Mouse (Mus musculus): ENCODE results near the gene Vpreb3.

DNA sequence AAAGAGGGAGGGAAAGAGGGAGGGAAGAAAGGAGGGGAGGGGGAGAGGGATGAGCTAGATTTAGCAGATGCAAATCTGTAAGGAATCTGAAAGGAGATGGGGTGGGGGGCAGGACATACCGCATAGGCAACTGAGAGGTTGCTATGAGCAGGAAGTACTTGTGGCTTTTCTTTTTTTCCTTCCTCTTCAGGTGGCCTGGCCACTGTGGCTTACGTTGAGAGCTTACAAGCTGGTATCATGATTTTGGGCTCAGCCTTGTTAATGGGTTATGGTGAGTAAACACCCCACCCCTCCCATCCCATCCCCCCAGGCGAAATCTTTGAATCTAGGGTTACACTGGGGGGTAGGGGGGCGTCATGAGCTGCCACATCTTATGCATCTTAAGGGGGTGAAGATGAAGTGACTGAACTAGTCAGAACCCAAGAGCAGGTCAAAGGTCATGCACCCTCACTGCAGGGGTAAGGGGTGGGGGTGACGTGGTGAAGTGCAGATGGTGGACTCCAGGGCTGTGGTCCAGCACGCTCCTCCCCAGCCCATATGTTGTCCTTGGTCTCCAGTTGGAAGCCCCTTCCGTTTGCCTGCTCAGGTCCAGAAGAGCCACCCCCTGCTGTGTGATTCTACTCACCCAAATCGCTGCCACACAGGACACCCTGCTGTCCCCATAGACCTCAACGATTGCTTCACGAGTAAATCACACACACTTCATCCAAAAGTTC, 35.4 kb downstream of the Vpreb3 start:
- no peak for TF ChIP-seq CTCF (conservative IDR thresholded peaks at IDR 0.05 in 1 of 2, IDR thresholded peaks at IDR 0.05 in 1 of 2; ENCODE audit: low read depth in 2 of 2, low read length in 2 of 2)
- TF ChIP-seq SIN3A (IDR thresholded peaks at IDR 0.05; ENCODE audit: low read length): no peak
- TF ChIP-seq UBTF (IDR thresholded peaks at IDR 0.05; ENCODE audit: low read depth, low read length): no peak
- TF ChIP-seq MAX (IDR thresholded peaks at IDR 0.05; ENCODE audit: low read length): no peak
- TF ChIP-seq SMC3 (IDR thresholded peaks at IDR 0.05; ENCODE audit: low read depth, low read length): no peak
- no peak for TF ChIP-seq POLR2A (IDR thresholded peaks at IDR 0.05; ENCODE audit: low read depth, low read length)
- TF ChIP-seq TCF12 (IDR thresholded peaks at IDR 0.05; ENCODE audit: low read depth, low read length): no peak
- no peak for TF ChIP-seq ZMIZ1 (IDR thresholded peaks at IDR 0.05; ENCODE audit: low read depth, low read length)
- no peak for TF ChIP-seq BHLHE40 (IDR thresholded peaks at IDR 0.05; ENCODE audit: low read depth, low read length)
- no peak for TF ChIP-seq TBP (conservative IDR thresholded peaks at IDR 0.05; ENCODE audit: low read depth, low read length)
- no peak for TF ChIP-seq USF2 (conservative IDR thresholded peaks at IDR 0.05; ENCODE audit: low read depth, low read length)

Measured in CH12.LX (cell line).